Mouse (Mus musculus) heart, postnatal 0 days (tissue): ENCODE data around the gene Ifrd2.

Experiments
- CTCF ChIP-seq: IDR thresholded peaks from 2 replicates; pipeline ENCODE4 v1.5.1; 2016; ENCODE audit warnings: antibody characterized with exemption, control low read depth, low read depth
- EP300 ChIP-seq: IDR thresholded peaks from 2 replicates; pipeline ENCODE4 v1.6.1; 2016; ENCODE audit warnings: antibody characterized with exemption, low read depth

- TF ChIP-seq CTCF (no peak), EP300 (no peak)
These were observed 12.0 kb downstream of the Ifrd2 start for GRCm38 (mm10) chr9:107599433-107599832.
